Mouse (Mus musculus): ENCODE measurements around the gene Ppp1r12b.
"Not testable (repeated sequence)": the region's sequence is repeated elsewhere in the genome, so short reads cannot be mapped to it uniquely, and the experiment has no call there.

Gene Ppp1r12b

GRCm38 (mm10) chr1:134851211-134851610 lies 104.5 kb downstream of the Ppp1r12b start:
- DNase-seq (ENCODE audit: low spot score): no peak

GRCm38 (mm10) chr1:134850361-134850760 lies 105.4 kb downstream of the Ppp1r12b start:
- DNase-seq (ENCODE audit: low spot score): no peak

GRCm38 (mm10) chr1:134847851-134848250 lies 107.9 kb downstream of the Ppp1r12b start:
- DNase-seq (ENCODE audit: low spot score): peak; percentile 56

GRCm38 (mm10) chr1:134846295-134846988 lies 109.3 kb downstream of the Ppp1r12b start:
- peak; percentile 20 for DNase-seq (ENCODE audit: low spot score)

- DNase-seq (ENCODE audit: low spot score): no peak
These were observed 112.4 kb downstream of the Ppp1r12b start for GRCm38 (mm10) chr1:134843369-134843768.

GRCm38 (mm10) chr1:134836909-134837480 lies 118.7 kb downstream of the Ppp1r12b start:
- DNase-seq (ENCODE audit: low spot score): peak; percentile 57

- not testable (repeated sequence) for DNase-seq (ENCODE audit: low spot score)
These were observed 124.9 kb downstream of the Ppp1r12b start for GRCm38 (mm10) chr1:134830881-134831280.

- DNase-seq (ENCODE audit: low spot score): peak; percentile 59
These were observed 126.1 kb downstream of the Ppp1r12b start for GRCm38 (mm10) chr1:134829635-134830034.

GRCm38 (mm10) chr1:134824896-134825295 lies 130.8 kb downstream of the Ppp1r12b start:
- DNase-seq (ENCODE audit: low spot score): no peak

GRCm38 (mm10) chr1:134823842-134824241 lies 131.9 kb downstream of the Ppp1r12b start:
- DNase-seq (ENCODE audit: low spot score): no peak

- DNase-seq (ENCODE audit: low spot score): no peak
These were observed 132.4 kb downstream of the Ppp1r12b start for GRCm38 (mm10) chr1:134823323-134823722.

GRCm38 (mm10) chr1:134820882-134821281 lies 134.9 kb downstream of the Ppp1r12b start:
- DNase-seq (ENCODE audit: low spot score): no peak

GRCm38 (mm10) chr1:134819196-134819595 lies 136.5 kb downstream of the Ppp1r12b start:
- no peak for DNase-seq (ENCODE audit: low spot score)

GRCm38 (mm10) chr1:134818716-134819115 lies 137.0 kb downstream of the Ppp1r12b start:
- no peak for DNase-seq (ENCODE audit: low spot score)

GRCm38 (mm10) chr1:134817916-134818595 lies 137.7 kb downstream of the Ppp1r12b start:
- DNase-seq (ENCODE audit: low spot score): no peak

- DNase-seq (ENCODE audit: low spot score): no peak
These were observed 138.6 kb downstream of the Ppp1r12b start for GRCm38 (mm10) chr1:134817120-134817519.

- DNase-seq (ENCODE audit: low spot score): no peak
These were observed 139.1 kb downstream of the Ppp1r12b start for GRCm38 (mm10) chr1:134816617-134817016.

- no peak for DNase-seq (ENCODE audit: low spot score)
These were observed 140.0 kb downstream of the Ppp1r12b start for GRCm38 (mm10) chr1:134815748-134816147.

- no peak for DNase-seq (ENCODE audit: low spot score)
These were observed 150.3 kb downstream of the Ppp1r12b start for GRCm38 (mm10) chr1:134805471-134805870.

- no peak for DNase-seq (ENCODE audit: low spot score)
These were observed 151.4 kb downstream of the Ppp1r12b start for GRCm38 (mm10) chr1:134804373-134804772.

- no peak for DNase-seq (ENCODE audit: low spot score)
These were observed 152.2 kb downstream of the Ppp1r12b start for GRCm38 (mm10) chr1:134803286-134804117.

GRCm38 (mm10) chr1:134801758-134802157 lies 154.0 kb downstream of the Ppp1r12b start:
- no peak for DNase-seq (ENCODE audit: low spot score)
